Mouse (Mus musculus) intestine, postnatal 0 days (tissue): ENCODE results near the gene Emx1. TPM values are rescaled to one million over a fixed set of nuclear protein-coding genes. Genes with fewer than 3 reads are reported as not detected.
"Not testable (repeated sequence)": the region's sequence is repeated elsewhere in the genome, so short reads cannot be mapped to it uniquely, and the experiment has no call there.

Experiments used
- ATAC-seq: fragments of 200-750 bp; cut with Nextera tagmentation; 2 replicates; pipeline ENCODE4 v1.8.0; 2017; ENCODE audit warnings: mild to moderate bottlenecking, moderate TSS enrichment, moderate library complexity
- H3K27ac ChIP-seq: fragments of 300-500 bp; sonication (generic); 2 replicates; pipeline ENCODE4 v1.5.1; 2014; ENCODE audit warnings: mild to moderate bottlenecking, low read depth, low read length, moderate library complexity
- H3K27me3 ChIP-seq: fragments of 300-500 bp; sonication (generic); replicated peaks from 2 replicates; pipeline ENCODE4 v1.6.1; 2014; ENCODE audit warnings: low read length, mixed read lengths; ENCODE audit not compliant: control insufficient read depth, insufficient read depth
- H3K36me3 ChIP-seq: fragments of 300-500 bp; sonication (generic); 2 replicates; pipeline ENCODE4 v1.6.1; 2014; ENCODE audit warnings: mild to moderate bottlenecking, moderate library complexity; ENCODE audit not compliant: control insufficient read depth, insufficient read depth
- H3K4me1 ChIP-seq: fragments of 300-500 bp; sonication (generic); replicated peaks from 2 replicates; pipeline ENCODE4 v1.6.1; 2014; ENCODE audit warnings: antibody characterized with exemption, low read length, mixed read lengths; ENCODE audit not compliant: control insufficient read depth, insufficient read depth
- H3K4me2 ChIP-seq: fragments of 300-500 bp; sonication (generic); replicated peaks from 2 replicates; pipeline ENCODE4 v1.6.1; 2014; ENCODE audit warnings: low read depth, mild to moderate bottlenecking, moderate library complexity
- H3K4me3 ChIP-seq: fragments of 300-500 bp; sonication (generic); 2 replicates; pipeline ENCODE4 v1.5.1; 2014; ENCODE audit warnings: low read depth, low read length
- H3K9ac ChIP-seq: fragments of 300-500 bp; sonication (generic); 2 replicates; pipeline ENCODE4 v1.6.1; 2014; ENCODE audit warnings: mild to moderate bottlenecking, low read depth, low read length
- H3K9me3 ChIP-seq: fragments of 300-500 bp; sonication (generic); 2 replicates; pipeline ENCODE4 v1.6.1; 2016; ENCODE audit warnings: mixed run types; ENCODE audit not compliant: control insufficient read depth
- CTCF ChIP-seq: sonication (generic); IDR thresholded peaks from 2 replicates; pipeline ENCODE4 v1.5.1; 2016; ENCODE audit warnings: low read depth, mild to moderate bottlenecking, control low read depth, antibody characterized with exemption, moderate library complexity
- WGBS: fragments of 180-500 bp; shearing (Covaris S2); extraction: QIAGEN DNeasy Blood & Tissue Kit; methylation state at CpG from one replicate; pipeline ENCODE4 v1.1.7; 2014; 5-methylcytosine and 5-hydroxymethylcytosine counted together
- polyA plus RNA-seq: library from polyadenylated mRNA; unstranded; fragments of >200 nt; fragmentation: Nextera tagmentation; extraction: Ambion mirVana; gene quantifications from 2 replicates; pipeline ENCODE4 v1.2.1, GENCODE M21; 2015

The Emx1 gene
- polyA plus RNA-seq, 1 experiment from 2014 or later = not detected

- no peaks in the 10 kb centered on the region for H3K36me3 ChIP-seq
- H3K4me2 ChIP-seq = no peak overlapping the region
- peak; percentile 84 for TF ChIP-seq CTCF
- no peaks in the 10 kb centered on the region for H3K27me3 ChIP-seq
- H3K9me3 ChIP-seq = no peaks in the 10 kb centered on the region
- WGBS = 21% methylated on average over 9 of the region's 9 CpGs
- no peak overlapping the region for H3K9ac ChIP-seq
- H3K4me3 ChIP-seq = no peak overlapping the region
- H3K4me1 ChIP-seq = no peaks in the 10 kb centered on the region
- no peak for ATAC-seq
- H3K27ac ChIP-seq = no peak overlapping the region
Observed at GRCm38 (mm10) chr6:85153970-85154540, 33.2 kb upstream of the Emx1 start.

- TF ChIP-seq CTCF = peak; percentile 78
- Histone ChIP-seq H3K4me1 (no peaks in the 10 kb centered on the region), H3K9me3 (no peaks in the 10 kb centered on the region), H3K4me2 (peak overlapping the region; percentile 69), H3K36me3 (no peaks in the 10 kb centered on the region), H3K4me3 (peak overlapping the region; percentile 33), H3K27ac (no peak overlapping the region), H3K27me3 (no peaks in the 10 kb centered on the region), H3K9ac (0 out of 2 replicates have a peak overlapping the region, but pooled peaks have one; percentile 8)
- peak; percentile 35; the same call in 1 of the 2 replicates for ATAC-seq
- 5% methylated on average over 34 of the region's 34 CpGs for WGBS
Observed at GRCm38 (mm10) chr6:85154861-85155528, 32.2 kb upstream of the Emx1 start.

- not testable (repeated sequence) for H3K4me2 ChIP-seq, H3K27ac ChIP-seq, ATAC-seq, H3K9me3 ChIP-seq, H3K36me3 ChIP-seq, H3K4me3 ChIP-seq, H3K4me1 ChIP-seq, H3K9ac ChIP-seq, H3K27me3 ChIP-seq
- WGBS = 84% methylated on average over 2 of the region's 2 CpGs
Observed at GRCm38 (mm10) chr6:85156551-85156950, 30.7 kb upstream of the Emx1 start.

- not testable (repeated sequence) for H3K9me3 ChIP-seq, H3K4me3 ChIP-seq, H3K36me3 ChIP-seq, H3K4me1 ChIP-seq, H3K9ac ChIP-seq, H3K4me2 ChIP-seq, H3K27me3 ChIP-seq, ATAC-seq, H3K27ac ChIP-seq
- TF ChIP-seq CTCF = peak; percentile 33
- 80% methylated on average over 4 of the region's 4 CpGs for WGBS
Observed at GRCm38 (mm10) chr6:85158040-85158804, 29.0 kb upstream of the Emx1 start.

GRCm38 (mm10) chr6:85159092-85159760 is 28.0 kb upstream of the Emx1 start:
- not testable (repeated sequence) for H3K27ac ChIP-seq, H3K36me3 ChIP-seq, H3K9me3 ChIP-seq, H3K4me1 ChIP-seq, H3K4me2 ChIP-seq, H3K4me3 ChIP-seq, H3K9ac ChIP-seq, H3K27me3 ChIP-seq
- TF ChIP-seq CTCF = peak; percentile 83
- ATAC-seq = peak; percentile 32
- WGBS = 26% methylated on average over 6 of the region's 6 CpGs
